Mouse (Mus musculus): ENCODE data around the gene Cdk9. TPM values are rescaled to one million over a fixed set of nuclear protein-coding genes. Genes with fewer than 3 reads are reported as not detected.

The Cdk9 gene
- polyA plus RNA-seq, 1 experiment = 76.6 TPM

DNA sequence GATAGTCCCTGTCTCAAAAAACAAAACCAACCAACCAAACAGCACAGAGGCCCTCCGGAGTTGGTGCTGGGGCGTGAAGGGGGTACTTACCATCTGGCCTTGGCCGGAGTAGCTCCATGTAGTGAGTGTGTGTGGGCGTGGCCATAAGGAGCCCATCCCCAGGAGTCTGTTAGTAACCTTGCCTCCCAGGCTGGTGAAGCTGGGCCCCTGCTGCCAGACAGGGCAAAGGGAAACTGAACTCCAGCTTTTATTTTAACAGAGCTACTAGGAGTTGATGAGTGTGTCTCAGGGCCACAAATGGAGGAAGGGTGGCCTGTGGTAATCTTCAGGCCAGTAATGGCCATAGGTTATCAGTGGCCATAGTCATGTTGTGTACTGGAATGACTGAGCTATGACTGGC lies 21.6 kb upstream of the Cdk9 start:
- Histone ChIP-seq H3K27me3 (ENCODE audit: control insufficient read depth, insufficient read depth, insufficient read length) (no peaks in the 10 kb centered on the region), H3ac (ENCODE audit: control insufficient read depth, insufficient read length) (no peak overlapping the region), H3K4me2 (ENCODE audit: low read depth) (no peak overlapping the region), H3K36me3 (ENCODE audit: control insufficient read depth, insufficient read depth) (no peaks in the 10 kb centered on the region), H3K4me3 (no peak overlapping the region), H3K79me2 (ENCODE audit: control insufficient read depth, insufficient read depth) (no peaks in the 10 kb centered on the region)
- no peak for TF ChIP-seq TCF12 (IDR thresholded peaks at IDR 0.05; ENCODE audit: insufficient read depth, poor library complexity, severe bottlenecking)
- no peak for TF ChIP-seq REST (IDR thresholded peaks at IDR 0.05; ENCODE audit: insufficient read depth, insufficient read length)
- TF ChIP-seq MAX (IDR thresholded peaks at IDR 0.05; ENCODE audit: low read depth) = no peak

DNA sequence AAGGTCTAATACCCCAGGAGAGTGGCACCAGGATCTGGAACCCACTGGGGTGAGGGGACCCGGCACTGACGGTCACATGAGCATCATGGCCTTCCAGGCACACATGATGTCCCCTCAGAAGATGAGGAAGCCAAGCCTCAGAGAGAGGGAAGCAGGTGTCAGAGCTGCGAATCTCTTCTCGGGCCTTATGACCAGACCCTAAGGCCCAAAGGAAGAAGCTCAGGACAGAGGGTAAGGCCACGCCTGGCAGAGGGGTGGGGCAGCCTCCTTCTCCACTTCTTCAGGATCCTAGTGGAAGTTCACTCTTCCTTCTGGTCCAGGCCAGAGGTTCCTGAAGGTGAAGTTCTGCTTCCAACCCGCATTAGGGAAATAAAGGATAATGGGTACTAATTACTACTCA lies 19.8 kb upstream of the Cdk9 start:
- no peaks in the 10 kb centered on the region for H3K79me2 ChIP-seq (ENCODE audit: control insufficient read depth, insufficient read depth)
- H3K36me3 ChIP-seq (ENCODE audit: control insufficient read depth, insufficient read depth) = no peaks in the 10 kb centered on the region
- no peak for TF ChIP-seq CEBPB (IDR thresholded peaks at IDR 0.05; ENCODE audit: insufficient read depth, poor library complexity, severe bottlenecking)
- no peak for TF ChIP-seq POLR2AphosphoS2 (IDR thresholded peaks at IDR 0.05; ENCODE audit: insufficient read length, low read depth)
- TF ChIP-seq MAX (IDR thresholded peaks at IDR 0.05; ENCODE audit: low read depth) = no peak
- no peak for TF ChIP-seq MYOG (IDR thresholded peaks at IDR 0.05; ENCODE audit: control insufficient read depth in 1 of 3, insufficient read depth in 1 of 3, insufficient read length in 2 of 3, low read depth in 2 of 3)
- no peak for TF ChIP-seq USF1 (IDR thresholded peaks at IDR 0.05; ENCODE audit: low read depth)
- no peak for TF ChIP-seq SRF (IDR thresholded peaks at IDR 0.05; ENCODE audit: control insufficient read depth, insufficient read length, low read depth)
- no peak for TF ChIP-seq TCF12 (IDR thresholded peaks at IDR 0.05; ENCODE audit: insufficient read depth, poor library complexity, severe bottlenecking)
- TF ChIP-seq E2F4 (IDR thresholded peaks at IDR 0.05; ENCODE audit: insufficient read depth) = no peak
- TF ChIP-seq TCF3 (IDR thresholded peaks at IDR 0.05; ENCODE audit: insufficient read length, low read depth) = no peak
- TF ChIP-seq POLR2A (IDR thresholded peaks at IDR 0.05; ENCODE audit: insufficient read length, low read depth) = no peak
- H3ac ChIP-seq (ENCODE audit: control insufficient read depth, insufficient read length) = no peak overlapping the region
- no peak overlapping the region for H3K4me2 ChIP-seq (ENCODE audit: low read depth)
- no peaks in the 10 kb centered on the region for H3K27me3 ChIP-seq (ENCODE audit: control insufficient read depth, insufficient read depth, insufficient read length)
- H3K4me3 ChIP-seq = no peak overlapping the region

DNA sequence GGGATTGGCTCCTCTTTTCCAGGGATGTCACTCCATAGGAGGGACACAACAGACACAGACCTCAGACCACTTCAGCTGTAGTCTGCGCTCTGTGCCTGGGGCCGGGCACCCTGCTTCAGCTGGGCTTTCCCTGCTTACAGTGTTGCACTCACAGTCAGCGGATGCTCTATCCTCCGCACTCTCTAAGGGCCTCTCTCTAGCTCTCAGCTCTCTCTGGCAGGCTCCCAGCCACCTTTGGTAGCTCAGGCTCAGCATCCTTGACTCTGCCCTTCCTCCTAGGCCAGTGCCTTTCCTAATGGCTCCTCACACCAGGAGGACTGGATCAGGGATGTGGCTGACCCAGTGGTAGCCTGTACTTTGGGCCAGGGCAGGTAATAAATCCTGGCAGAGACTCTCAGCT lies 19.0 kb upstream of the Cdk9 start:
- H3K79me2 ChIP-seq (ENCODE audit: control insufficient read depth, insufficient read depth) = no peaks in the 10 kb centered on the region
- H3K4me3 ChIP-seq = no peak overlapping the region
- no peak for TF ChIP-seq POLR2A (IDR thresholded peaks at IDR 0.05; ENCODE audit: insufficient read length, low read depth)
- TF ChIP-seq POLR2AphosphoS2 (IDR thresholded peaks at IDR 0.05; ENCODE audit: insufficient read length, low read depth) = no peak
- TF ChIP-seq MYOD1 (IDR thresholded peaks at IDR 0.05; ENCODE audit: control insufficient read depth in 1 of 3, insufficient read length in 2 of 3, low read depth in 2 of 3) = no peak
- no peak for TF ChIP-seq USF1 (IDR thresholded peaks at IDR 0.05; ENCODE audit: low read depth)
- no peak for TF ChIP-seq SRF (IDR thresholded peaks at IDR 0.05; ENCODE audit: control insufficient read depth, insufficient read length, low read depth)
- TF ChIP-seq E2F4 (IDR thresholded peaks at IDR 0.05; ENCODE audit: insufficient read depth) = no peak
- TF ChIP-seq TCF12 (IDR thresholded peaks at IDR 0.05; ENCODE audit: insufficient read depth, poor library complexity, severe bottlenecking) = no peak
- no peak overlapping the region for H3ac ChIP-seq (ENCODE audit: control insufficient read depth, insufficient read length)
- no peaks in the 10 kb centered on the region for H3K27me3 ChIP-seq (ENCODE audit: control insufficient read depth, insufficient read depth, insufficient read length)
- no peaks in the 10 kb centered on the region for H3K36me3 ChIP-seq (ENCODE audit: control insufficient read depth, insufficient read depth)
- no peak overlapping the region for H3K4me2 ChIP-seq (ENCODE audit: low read depth)

DNA sequence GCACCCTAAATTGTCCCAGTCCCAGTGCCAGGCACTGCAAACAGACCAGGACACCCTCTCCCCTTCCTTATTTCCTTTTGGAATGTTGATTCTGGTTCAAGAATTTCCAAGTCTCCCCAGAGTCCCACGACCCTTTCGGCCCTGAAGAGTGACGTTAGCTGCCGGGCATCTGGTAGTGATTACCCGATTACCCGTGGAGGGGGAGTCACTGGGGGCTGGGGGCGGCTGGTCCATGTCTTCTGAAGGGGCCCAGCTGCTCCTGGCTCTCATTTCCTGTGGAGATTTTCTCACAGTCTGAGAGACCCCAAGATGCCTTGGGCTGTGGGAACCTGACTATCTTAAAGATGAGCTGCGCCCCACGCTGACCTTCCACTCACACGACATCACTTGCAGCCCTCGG lies 18.0 kb upstream of the Cdk9 start:
- H3ac ChIP-seq (ENCODE audit: control insufficient read depth, insufficient read length) = no peak overlapping the region
- H3K4me3 ChIP-seq = no peak overlapping the region
- no peaks in the 10 kb centered on the region for H3K79me2 ChIP-seq (ENCODE audit: control insufficient read depth, insufficient read depth)

DNA sequence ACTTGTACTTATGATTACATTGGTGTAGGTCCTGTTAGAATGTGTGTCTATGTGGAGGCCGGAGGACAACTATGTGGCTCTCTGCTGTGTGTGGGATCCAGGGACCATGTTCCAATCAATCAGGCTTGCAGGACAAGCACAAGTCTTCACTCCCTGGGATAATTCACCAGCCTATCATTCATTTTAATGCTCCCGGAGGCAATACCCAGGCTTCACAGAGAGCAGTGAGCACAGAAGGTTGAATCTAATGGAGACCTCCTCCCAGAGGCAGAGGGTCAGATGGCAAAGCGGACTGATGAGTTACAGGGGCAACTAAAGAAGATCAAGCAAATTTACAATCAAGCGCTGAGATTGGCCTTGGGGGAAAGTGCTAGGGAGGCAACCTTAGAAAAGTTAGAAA lies 16.7 kb upstream of the Cdk9 start:
- Histone ChIP-seq H3K79me2 (ENCODE audit: control insufficient read depth, insufficient read depth) (no peaks in the 10 kb centered on the region), H3K27me3 (ENCODE audit: control insufficient read depth, insufficient read depth, insufficient read length) (no peaks in the 10 kb centered on the region), H3ac (ENCODE audit: control insufficient read depth, insufficient read length) (no peak overlapping the region), H3K4me3 (no peak overlapping the region), H3K36me3 (ENCODE audit: control insufficient read depth, insufficient read depth) (no peaks in the 10 kb centered on the region), H3K4me2 (ENCODE audit: low read depth) (no peak overlapping the region)
- no peak for TF ChIP-seq REST (IDR thresholded peaks at IDR 0.05; ENCODE audit: insufficient read depth, insufficient read length)
- TF ChIP-seq MAX (IDR thresholded peaks at IDR 0.05; ENCODE audit: low read depth) = no peak
- no peak for TF ChIP-seq MYOD1 (IDR thresholded peaks at IDR 0.05; ENCODE audit: control insufficient read depth in 1 of 3, insufficient read length in 2 of 3, low read depth in 2 of 3)
- TF ChIP-seq TCF3 (IDR thresholded peaks at IDR 0.05; ENCODE audit: insufficient read length, low read depth) = no peak
- TF ChIP-seq E2F4 (IDR thresholded peaks at IDR 0.05; ENCODE audit: insufficient read depth) = no peak
- TF ChIP-seq CEBPB (IDR thresholded peaks at IDR 0.05; ENCODE audit: insufficient read depth, poor library complexity, severe bottlenecking) = no peak
- no peak for TF ChIP-seq MYOG (IDR thresholded peaks at IDR 0.05; ENCODE audit: control insufficient read depth in 1 of 3, insufficient read depth in 1 of 3, insufficient read length in 2 of 3, low read depth in 2 of 3)
- TF ChIP-seq POLR2AphosphoS2 (IDR thresholded peaks at IDR 0.05; ENCODE audit: insufficient read length, low read depth) = no peak
- no peak for TF ChIP-seq TCF12 (IDR thresholded peaks at IDR 0.05; ENCODE audit: insufficient read depth, poor library complexity, severe bottlenecking)
- TF ChIP-seq SRF (IDR thresholded peaks at IDR 0.05; ENCODE audit: control insufficient read depth, insufficient read length, low read depth) = no peak
- no peak for TF ChIP-seq POLR2A (IDR thresholded peaks at IDR 0.05; ENCODE audit: insufficient read length, low read depth)
- TF ChIP-seq USF1 (IDR thresholded peaks at IDR 0.05; ENCODE audit: low read depth) = no peak

More for the DNA sequence above, 18.0 kb upstream of the Cdk9 start:
- Histone ChIP-seq H3K36me3 (ENCODE audit: control insufficient read depth, insufficient read depth) (no peaks in the 10 kb centered on the region), H3K4me2 (ENCODE audit: low read depth) (no peak overlapping the region), H3K27me3 (ENCODE audit: control insufficient read depth, insufficient read depth, insufficient read length) (no peaks in the 10 kb centered on the region)
- TF ChIP-seq TCF12 (IDR thresholded peaks at IDR 0.05; ENCODE audit: insufficient read depth, poor library complexity, severe bottlenecking) = no peak
- TF ChIP-seq TCF3 (IDR thresholded peaks at IDR 0.05; ENCODE audit: insufficient read length, low read depth) = no peak
- no peak for TF ChIP-seq E2F4 (IDR thresholded peaks at IDR 0.05; ENCODE audit: insufficient read depth)
- TF ChIP-seq POLR2AphosphoS2 (IDR thresholded peaks at IDR 0.05; ENCODE audit: insufficient read length, low read depth) = no peak
- TF ChIP-seq MYOD1 (IDR thresholded peaks at IDR 0.05; ENCODE audit: control insufficient read depth in 1 of 3, insufficient read length in 2 of 3, low read depth in 2 of 3) = no peak
- no peak for TF ChIP-seq SRF (IDR thresholded peaks at IDR 0.05; ENCODE audit: control insufficient read depth, insufficient read length, low read depth)
- no peak for TF ChIP-seq POLR2A (IDR thresholded peaks at IDR 0.05; ENCODE audit: insufficient read length, low read depth)
- no peak for TF ChIP-seq USF1 (IDR thresholded peaks at IDR 0.05; ENCODE audit: low read depth)
- TF ChIP-seq CEBPB (IDR thresholded peaks at IDR 0.05; ENCODE audit: insufficient read depth, poor library complexity, severe bottlenecking) = no peak
- no peak for TF ChIP-seq MAX (IDR thresholded peaks at IDR 0.05; ENCODE audit: low read depth)
- TF ChIP-seq REST (IDR thresholded peaks at IDR 0.05; ENCODE audit: insufficient read depth, insufficient read length) = no peak
- TF ChIP-seq MYOG (IDR thresholded peaks at IDR 0.05; ENCODE audit: control insufficient read depth in 1 of 3, insufficient read depth in 1 of 3, insufficient read length in 2 of 3, low read depth in 2 of 3) = no peak
